Mouse (Mus musculus): Measurements from ENCODE around the gene Frmd8. TPM values are rescaled to one million over a fixed set of nuclear protein-coding genes. Genes with fewer than 3 reads are reported as not detected.

The Frmd8 gene
- polyA plus RNA-seq, 1 experiment, result 18.9 TPM

GRCm38 (mm10) chr19:5827456-5828154 is 47.5 kb downstream of the Frmd8 start:
- no peak for DNase-seq (ENCODE audit: low read depth)
- TF ChIP-seq CTCF (IDR thresholded peaks at IDR 0.05; ENCODE audit: borderline replicate concordance, extremely low read depth, insufficient read depth, insufficient read length) (no peak), POLR2A (IDR thresholded peaks at IDR 0.05; ENCODE audit: borderline replicate concordance, extremely low read depth, insufficient read depth, insufficient read length, poor library complexity, severe bottlenecking) (no peak)

GRCm38 (mm10) chr19:5827044-5827443 is 48.0 kb downstream of the Frmd8 start:
- no peak for DNase-seq (ENCODE audit: low read depth)
- TF ChIP-seq POLR2A (IDR thresholded peaks at IDR 0.05; ENCODE audit: borderline replicate concordance, extremely low read depth, insufficient read depth, insufficient read length, poor library complexity, severe bottlenecking) (no peak), CTCF (IDR thresholded peaks at IDR 0.05; ENCODE audit: borderline replicate concordance, extremely low read depth, insufficient read depth, insufficient read length) (no peak)

GRCm38 (mm10) chr19:5826731-5827002 is 48.4 kb downstream of the Frmd8 start:
- DNase-seq (ENCODE audit: low read depth), result no peak
- TF ChIP-seq CTCF (IDR thresholded peaks at IDR 0.05; ENCODE audit: borderline replicate concordance, extremely low read depth, insufficient read depth, insufficient read length) (no peak), POLR2A (IDR thresholded peaks at IDR 0.05; ENCODE audit: borderline replicate concordance, extremely low read depth, insufficient read depth, insufficient read length, poor library complexity, severe bottlenecking) (no peak)

- DNase-seq (ENCODE audit: low read depth), result no peak
- no peak for TF ChIP-seq CTCF (IDR thresholded peaks at IDR 0.05; ENCODE audit: borderline replicate concordance, extremely low read depth, insufficient read depth, insufficient read length)
- TF ChIP-seq POLR2A (IDR thresholded peaks at IDR 0.05; ENCODE audit: borderline replicate concordance, extremely low read depth, insufficient read depth, insufficient read length, poor library complexity, severe bottlenecking), result no peak
Measured at GRCm38 (mm10) chr19:5825901-5826730, 49.0 kb downstream of the Frmd8 start.

GRCm38 (mm10) chr19:5824826-5825617 is 50.1 kb downstream of the Frmd8 start:
- no peak for TF ChIP-seq CTCF (IDR thresholded peaks at IDR 0.05; ENCODE audit: borderline replicate concordance, extremely low read depth, insufficient read depth, insufficient read length)
- no peak for DNase-seq (ENCODE audit: low read depth)

- TF ChIP-seq POLR2A (IDR thresholded peaks at IDR 0.05; ENCODE audit: borderline replicate concordance, extremely low read depth, insufficient read depth, insufficient read length, poor library complexity, severe bottlenecking), result no peak
- no peak for TF ChIP-seq CTCF (IDR thresholded peaks at IDR 0.05; ENCODE audit: borderline replicate concordance, extremely low read depth, insufficient read depth, insufficient read length)
Measured at GRCm38 (mm10) chr19:5824043-5824825, 50.8 kb downstream of the Frmd8 start.

GRCm38 (mm10) chr19:5823266-5823839 is 51.7 kb downstream of the Frmd8 start:
- TF ChIP-seq CTCF (IDR thresholded peaks at IDR 0.05; ENCODE audit: borderline replicate concordance, extremely low read depth, insufficient read depth, insufficient read length) (no peak), POLR2A (IDR thresholded peaks at IDR 0.05; ENCODE audit: borderline replicate concordance, extremely low read depth, insufficient read depth, insufficient read length, poor library complexity, severe bottlenecking) (no peak)
- DNase-seq (ENCODE audit: low read depth), result peak; percentile 87

More at GRCm38 (mm10) chr19:5824043-5824825, 50.8 kb downstream of the Frmd8 start:
- DNase-seq (ENCODE audit: low read depth), result no peak

- no peak for DNase-seq (ENCODE audit: low read depth)
- no peak for TF ChIP-seq POLR2A (IDR thresholded peaks at IDR 0.05; ENCODE audit: borderline replicate concordance, extremely low read depth, insufficient read depth, insufficient read length, poor library complexity, severe bottlenecking)
- TF ChIP-seq CTCF (IDR thresholded peaks at IDR 0.05; ENCODE audit: borderline replicate concordance, extremely low read depth, insufficient read depth, insufficient read length), result no peak
Measured at GRCm38 (mm10) chr19:5822834-5823205, 52.3 kb downstream of the Frmd8 start.

GRCm38 (mm10) chr19:5822174-5822833 is 52.8 kb downstream of the Frmd8 start:
- no peak for DNase-seq (ENCODE audit: low read depth)
- TF ChIP-seq CTCF (IDR thresholded peaks at IDR 0.05; ENCODE audit: borderline replicate concordance, extremely low read depth, insufficient read depth, insufficient read length), result no peak
- TF ChIP-seq POLR2A (IDR thresholded peaks at IDR 0.05; ENCODE audit: borderline replicate concordance, extremely low read depth, insufficient read depth, insufficient read length, poor library complexity, severe bottlenecking), result no peak

- TF ChIP-seq CTCF (IDR thresholded peaks at IDR 0.05; ENCODE audit: borderline replicate concordance, extremely low read depth, insufficient read depth, insufficient read length) (no peak), POLR2A (IDR thresholded peaks at IDR 0.05; ENCODE audit: borderline replicate concordance, extremely low read depth, insufficient read depth, insufficient read length, poor library complexity, severe bottlenecking) (no peak)
- no peak for DNase-seq (ENCODE audit: low read depth)
Measured at GRCm38 (mm10) chr19:5821847-5822173, 53.3 kb downstream of the Frmd8 start.
